Mouse (Mus musculus): Measurements from ENCODE around the gene Mthfs.

- TF ChIP-seq POLR2A (IDR thresholded peaks at IDR 0.05; ENCODE audit: low read depth, low read length) = no peak
- TF ChIP-seq CTCF (IDR thresholded peaks at IDR 0.05; ENCODE audit: extremely low read depth, insufficient read length, insufficient replicate concordance, low read depth, low read length) = no peak
Observed at GRCm38 (mm10) chr9:89256556-89257335, 46.3 kb downstream of the Mthfs start.
